ENCODE assay signal across 11 mouse cellular contexts in genomic region chr11:67153123-67153522, GRCm38 (mm10). TPM values are rescaled to one million over a fixed set of nuclear protein-coding genes. Genes with fewer than 3 reads are reported as not detected.
DNase-seq lines count a peak whose midpoint lies in the region; ATAC-seq and TF ChIP-seq lines count a peak whose summit lies in the region.
"Had no signal": no experiment of that assay in that cellular context is flagged by ENCODE, and none has a peak within 500 bp of the region (broad histone marks: within the 10 kb centered on the region; RNA-seq: fewer than 3 reads in every experiment).

No protein-coding gene starts in this region.

- no peak for ATAC-seq in heart, embryonic 11.5 days (replicated peaks; ENCODE audit: insufficient number of reproducible peaks, low FRiP score, low TSS enrichment)
- ATAC-seq in frontal cortex, adult (ENCODE audit: low TSS enrichment): peak; percentile 99
- no peak for ATAC-seq in liver, postnatal 0 days

- no peak overlapping the region for H3K9ac ChIP-seq in heart, embryonic 11.5 days (ENCODE audit: low read depth, low read length)
- H3K9ac ChIP-seq in liver, postnatal 0 days (replicated peaks): no peak overlapping the region
- H3K9ac ChIP-seq: hindbrain, embryonic 15.5 days had no signal

- intact Hi-C loops in left cerebral cortex, adult 2 months (cut with DNase I): no loop called here

- 16% methylated on average over 1 of the region's 1 CpGs for WGBS in heart, embryonic 11.5 days (ENCODE audit: insufficient replicate concordance)
- 24% methylated on average over 1 of the region's 1 CpGs for WGBS in liver, postnatal 0 days (ENCODE audit: insufficient replicate concordance)

- no peak for TF ChIP-seq EP300 in liver, postnatal 0 days (IDR thresholded peaks at IDR 0.05; ENCODE audit: low read depth)

- H3K4me1 ChIP-seq in heart, embryonic 11.5 days (ENCODE audit: control insufficient read depth, insufficient read depth, low read length): no peaks in the 10 kb centered on the region
- no peaks in the 10 kb centered on the region for H3K4me1 ChIP-seq in liver, postnatal 0 days (ENCODE audit: insufficient read depth)

- TF ChIP-seq CTCF in left cerebral cortex, adult 2 months (IDR thresholded peaks at IDR 0.05): no peak
- TF ChIP-seq CTCF in liver, postnatal 0 days (IDR thresholded peaks at IDR 0.05; ENCODE audit: low read depth): no peak

- H3K4me3 ChIP-seq in heart, embryonic 11.5 days (ENCODE audit: low read depth, low read length): no peak overlapping the region
- no peak overlapping the region for H3K4me3 ChIP-seq in left cerebral cortex, adult 2 months
- H3K4me3 ChIP-seq in liver, postnatal 0 days (ENCODE audit: low read depth, low read length): no peak overlapping the region
- H3K4me3 ChIP-seq: hindbrain, embryonic 15.5 days had no signal

- H3K9me3 ChIP-seq in heart, embryonic 11.5 days (replicated peaks; ENCODE audit: control insufficient read depth, low read length): no peaks in the 10 kb centered on the region
- no peaks in the 10 kb centered on the region for H3K9me3 ChIP-seq in liver, postnatal 0 days (ENCODE audit: low read length)
- H3K9me3 ChIP-seq: hindbrain, embryonic 15.5 days had no signal

- H3K27me3 ChIP-seq in heart, embryonic 11.5 days (ENCODE audit: control insufficient read depth, insufficient read depth, low read length): no peaks in the 10 kb centered on the region
- no peaks in the 10 kb centered on the region for H3K27me3 ChIP-seq in liver, postnatal 0 days (ENCODE audit: insufficient read depth, low read length)
- H3K27me3 ChIP-seq: hindbrain, embryonic 15.5 days had no signal

- H3K36me3 ChIP-seq in heart, embryonic 11.5 days (ENCODE audit: control insufficient read depth, insufficient read depth, low read length): no peaks in the 10 kb centered on the region
- no peaks in the 10 kb centered on the region for H3K36me3 ChIP-seq in liver, postnatal 0 days (replicated peaks; ENCODE audit: insufficient read depth, low read length)
- H3K36me3 ChIP-seq: G1E; hindbrain, embryonic 15.5 days had no signal

- DNase-seq in heart, adult 18-20 months: peak; percentile 11 to 26
- DNase-seq in NIH3T3 (ENCODE audit: low read depth): peak; percentile 5
- peak; percentile 29 to 66 for DNase-seq in left cerebral cortex, adult 2 months (ENCODE audit: extremely low spot score in 1 of 2, low spot score in 2 of 2)
- no peak for DNase-seq in ovary, postnatal 10 days (ENCODE audit: low spot score)
- DNase-seq in liver, postnatal 0 days: no peak
- DNase-seq in embryo, embryonic 9.5 days (ENCODE audit: extremely low spot score): no peak

- no peak overlapping the region for H3K4me2 ChIP-seq in heart, embryonic 11.5 days
- no peak overlapping the region for H3K4me2 ChIP-seq in liver, postnatal 0 days (ENCODE audit: low read depth, low read length)
- H3K4me2 ChIP-seq: hindbrain, embryonic 15.5 days had no signal

- no peak overlapping the region for H3K27ac ChIP-seq in heart, embryonic 11.5 days (ENCODE audit: low read depth, low read length)
- peak overlapping the region; percentile 29; the same call in 1 of the 2 replicates for H3K27ac ChIP-seq in left cerebral cortex, adult 2 months
- H3K27ac ChIP-seq in liver, postnatal 0 days (ENCODE audit: low read depth): no peak overlapping the region
- H3K27ac ChIP-seq: hindbrain, embryonic 15.5 days; macrophage had no signal

RNA-seq across cellular contexts. Expression of gene Myh2, which starts 17.7 kb away (rescaled TPM):
- not detected for total RNA-seq in heart, adult 18-20 months (2021)
- polyA plus RNA-seq in heart, embryonic 11.5 days (2014; fragmentation: Nextera tagmentation; extraction: Ambion mirVana): not detected in 2 replicates
- total RNA-seq in left cerebral cortex, adult 2 months (2021): under 1 TPM; 0.43 to 0.61 TPM
- polyA plus RNA-seq in liver, postnatal 0 days (2015; fragmentation: Nextera tagmentation; extraction: Ambion mirVana): 0.19 TPM in 1 of 2 replicates, not detected in the other
- polyA plus RNA-seq: G1E, macrophage had no signal

RNA-seq across cellular contexts. Expression of gene Myh1, which starts 46.7 kb away (rescaled TPM):
- not detected for total RNA-seq in heart, adult 18-20 months (2021)
- 0.11 and 0.13 TPM in 2 replicates for polyA plus RNA-seq in heart, embryonic 11.5 days (2014; fragmentation: Nextera tagmentation; extraction: Ambion mirVana)
- under 1 TPM; 0.21 to 0.25 TPM for total RNA-seq in left cerebral cortex, adult 2 months (2021)
- 0.08 and 2.1 TPM in 2 replicates for polyA plus RNA-seq in liver, postnatal 0 days (2015; fragmentation: Nextera tagmentation; extraction: Ambion mirVana)
- total RNA-seq: G1E had no signal
- polyA plus RNA-seq: G1E, macrophage had no signal

Comparison
In these comparisons a context has a peak if more than half of its experiments do, and no peak if none do; other contexts are left out.
1. DNase-seq: peak in heart, adult 18-20 months (2 of 2), NIH3T3 (single experiment) and left cerebral cortex, adult 2 months (2 of 2); none in ovary, postnatal 10 days (single experiment), liver, postnatal 0 days (single experiment) and embryo, embryonic 9.5 days (single experiment).